Comparison of ENCODE assay signal across 8 mouse cellular contexts in the genomic region with DNA sequence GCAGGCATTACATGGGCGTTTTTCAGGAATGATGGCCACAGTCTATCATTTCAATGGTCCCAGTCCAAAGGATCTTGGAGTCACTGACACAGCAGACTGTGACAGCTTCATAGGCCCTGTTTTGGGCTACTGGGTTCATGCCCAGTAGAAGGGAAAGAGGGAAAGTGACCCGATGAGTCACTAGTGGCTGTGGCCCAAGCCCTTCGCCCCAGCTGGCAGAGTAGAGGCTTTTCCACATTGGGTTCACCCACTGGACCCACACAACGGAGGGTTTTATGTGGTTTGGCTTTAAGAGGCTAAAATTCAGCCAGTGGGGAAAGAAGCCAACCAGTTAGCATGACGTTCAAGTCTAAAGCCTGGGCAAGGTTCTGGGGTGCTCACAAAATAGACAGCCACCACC.
DNase-seq lines count a peak whose midpoint lies in the region; ATAC-seq lines count a peak whose summit lies in the region.

No protein-coding gene starts in this region.

- ATAC-seq in midbrain, embryonic 11.5 days (ENCODE audit: low FRiP score): no peak
- no peak for ATAC-seq in erythroid progenitor cell, adult 5-6 weeks (replicated peaks; ENCODE audit: low FRiP score, poor library complexity, severe bottlenecking)

- no peaks in the 10 kb centered on the region for H3K27me3 ChIP-seq in midbrain, embryonic 11.5 days (ENCODE audit: control insufficient read depth, insufficient read depth, low read length)

- peak; percentile 70 for DNase-seq in kidney, adult 9 months
- DNase-seq in kidney, postnatal 10 days: no peak
- peak; percentile 65 to 73 for DNase-seq in adrenal gland, postnatal 36 days
- DNase-seq in heart, adult 9 months (ENCODE audit: low spot score in 2 of 2): peak; percentile 69 to 80
- peak; percentile 11 for DNase-seq in lung, postnatal 25 days (ENCODE audit: low spot score)
- no peak for DNase-seq in midbrain, embryonic 11.5 days (ENCODE audit: low spot score, missing footprints)
- no peak for DNase-seq in neural tube, embryonic 10.5 days (ENCODE audit: extremely low spot score, low spot score)

- H3K36me3 ChIP-seq in midbrain, embryonic 11.5 days (ENCODE audit: control insufficient read depth, insufficient read depth, low read length): no peaks in the 10 kb centered on the region

- H3K9me3 ChIP-seq in midbrain, embryonic 11.5 days (ENCODE audit: control insufficient read depth, low read length): no peaks in the 10 kb centered on the region

- no peak overlapping the region for H3K4me3 ChIP-seq in midbrain, embryonic 11.5 days (ENCODE audit: low read depth, low read length)

- no peak overlapping the region for H3K4me2 ChIP-seq in midbrain, embryonic 11.5 days

- no peak overlapping the region for H3K27ac ChIP-seq in midbrain, embryonic 11.5 days (ENCODE audit: low read depth, low read length)

- H3K9ac ChIP-seq in midbrain, embryonic 11.5 days (ENCODE audit: low read length): no peak overlapping the region

- H3K4me1 ChIP-seq in midbrain, embryonic 11.5 days (ENCODE audit: control insufficient read depth, insufficient read depth, low read length): no peaks in the 10 kb centered on the region

- 89% methylated on average over 5 of the region's 5 CpGs for whole genome bisulfite sequencing in midbrain, embryonic 11.5 days

Comparison
In these comparisons a context has a peak if more than half of its experiments do, and no peak if none do; other contexts are left out.
1. DNase-seq: peak in kidney, adult 9 months (single experiment), adrenal gland, postnatal 36 days (2 of 2), heart, adult 9 months (2 of 2) and lung, postnatal 25 days (single experiment); none in kidney, postnatal 10 days (single experiment), midbrain, embryonic 11.5 days (single experiment) and neural tube, embryonic 10.5 days (single experiment).